Mouse (Mus musculus) naive thymus-derived CD4-positive, alpha-beta T cell, adult 2 months (primary cell): ENCODE data around the gene Capn9.

Source experiments
- DNase-seq: peaks from one replicate; pipeline ENCODE4 v3.0.0-alpha.2; 2011; ENCODE audit warnings: low read depth

Gene Capn9

GRCm38 (mm10) chr8:124575811-124576210 is at the start of gene Capn9:
Capn9 (plus strand) TSS chr8:124576111.
- DNase-seq: no peak

GRCm38 (mm10) chr8:124526261-124526660 is 49.6 kb upstream of the Capn9 start:
- DNase-seq: no peak

GRCm38 (mm10) chr8:124530076-124530475 is 45.8 kb upstream of the Capn9 start:
- no peak for DNase-seq

GRCm38 (mm10) chr8:124530556-124530955 is 45.4 kb upstream of the Capn9 start:
- no peak for DNase-seq

GRCm38 (mm10) chr8:124530996-124531395 is 44.9 kb upstream of the Capn9 start:
- no peak for DNase-seq

- no peak for DNase-seq
Measured at GRCm38 (mm10) chr8:124532626-124533025, 43.3 kb upstream of the Capn9 start.

GRCm38 (mm10) chr8:124535451-124535850 is 40.5 kb upstream of the Capn9 start:
- no peak for DNase-seq

GRCm38 (mm10) chr8:124540906-124541305 is 35.0 kb upstream of the Capn9 start:
- DNase-seq: no peak

- DNase-seq: no peak
Measured at GRCm38 (mm10) chr8:124542001-124542400, 33.9 kb upstream of the Capn9 start.

- no peak for DNase-seq
Measured at GRCm38 (mm10) chr8:124543272-124543671, 32.6 kb upstream of the Capn9 start.

- DNase-seq: no peak
Measured at GRCm38 (mm10) chr8:124546371-124546770, 29.5 kb upstream of the Capn9 start.

GRCm38 (mm10) chr8:124546815-124547214 is 29.1 kb upstream of the Capn9 start:
- DNase-seq: no peak

GRCm38 (mm10) chr8:124547269-124547668 is 28.6 kb upstream of the Capn9 start:
- DNase-seq: no peak

GRCm38 (mm10) chr8:124548187-124548586 is 27.7 kb upstream of the Capn9 start:
- DNase-seq: no peak

GRCm38 (mm10) chr8:124551011-124551661 is 24.8 kb upstream of the Capn9 start:
- no peak for DNase-seq

- no peak for DNase-seq
Measured at GRCm38 (mm10) chr8:124555113-124555750, 20.7 kb upstream of the Capn9 start.

- no peak for DNase-seq
Measured at GRCm38 (mm10) chr8:124556164-124556563, 19.7 kb upstream of the Capn9 start.

GRCm38 (mm10) chr8:124556658-124557057 is 19.3 kb upstream of the Capn9 start:
- DNase-seq: no peak

- no peak for DNase-seq
Measured at GRCm38 (mm10) chr8:124557476-124557875, 18.4 kb upstream of the Capn9 start.

- DNase-seq: no peak
Measured at GRCm38 (mm10) chr8:124567126-124567525, 8.8 kb upstream of the Capn9 start.

- DNase-seq: no peak
Measured at GRCm38 (mm10) chr8:124567584-124567983, 8.3 kb upstream of the Capn9 start.

GRCm38 (mm10) chr8:124569100-124569499 is 6.8 kb upstream of the Capn9 start:
- DNase-seq: no peak

- DNase-seq: no peak
Measured at GRCm38 (mm10) chr8:124569593-124569992, 6.3 kb upstream of the Capn9 start, which contains the start of gene Agt. Agt (minus strand) TSS chr8:124569706.
